Mouse (Mus musculus): ENCODE results near the gene Cyren. TPM values are rescaled to one million over a fixed set of nuclear protein-coding genes. Genes with fewer than 3 reads are reported as not detected.

Cyren gene
- total RNA-seq (2022), result 1 to 10 TPM; 4.3 to 6.2 (median 5.3) TPM

DNA sequence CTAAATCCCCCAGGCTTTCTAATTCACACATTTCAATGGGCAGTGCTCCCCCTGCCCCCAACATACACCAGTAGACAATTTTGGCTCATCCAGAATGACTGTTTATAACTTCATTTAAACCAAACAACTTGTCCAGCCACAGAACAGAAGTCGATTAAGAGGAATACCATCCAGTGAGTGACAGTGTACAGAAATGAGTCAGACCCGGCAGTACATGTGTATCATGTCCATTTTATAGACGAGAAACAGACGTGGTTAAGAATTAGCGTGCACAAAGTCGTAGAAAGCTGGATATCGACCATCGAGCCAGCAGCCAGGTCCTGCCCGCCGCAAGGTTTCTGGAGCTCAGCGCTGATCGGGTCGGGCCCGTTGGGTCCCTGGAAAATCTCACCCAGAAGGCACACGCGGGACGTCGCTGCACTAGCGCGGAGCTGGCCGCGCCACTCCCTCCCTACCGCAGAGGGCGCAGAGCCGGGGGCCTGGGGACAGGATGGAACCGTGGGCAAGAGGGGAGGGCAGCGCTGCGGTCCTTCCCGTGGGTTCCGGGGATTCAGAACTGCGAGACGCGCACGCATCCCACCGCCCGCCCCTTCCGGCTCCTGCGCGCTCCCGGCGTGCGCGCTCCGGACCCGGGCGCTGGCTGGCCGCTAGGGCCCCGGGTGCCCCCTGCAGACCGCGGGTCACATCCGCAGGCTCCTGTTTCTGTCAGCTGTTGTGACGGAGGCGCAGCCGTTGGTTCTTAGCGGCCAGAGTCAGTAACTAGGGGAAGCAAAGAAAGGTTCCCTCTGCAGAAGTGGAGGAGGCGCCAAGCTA is at the start of gene Cyren:
TSS of gene Cyren (minus strand) at position 552 of the 813 bp plus-strand sequence.
- peak; percentile 84 to 87 for DNase-seq (ENCODE audit: low spot score in 2 of 2)

DNA sequence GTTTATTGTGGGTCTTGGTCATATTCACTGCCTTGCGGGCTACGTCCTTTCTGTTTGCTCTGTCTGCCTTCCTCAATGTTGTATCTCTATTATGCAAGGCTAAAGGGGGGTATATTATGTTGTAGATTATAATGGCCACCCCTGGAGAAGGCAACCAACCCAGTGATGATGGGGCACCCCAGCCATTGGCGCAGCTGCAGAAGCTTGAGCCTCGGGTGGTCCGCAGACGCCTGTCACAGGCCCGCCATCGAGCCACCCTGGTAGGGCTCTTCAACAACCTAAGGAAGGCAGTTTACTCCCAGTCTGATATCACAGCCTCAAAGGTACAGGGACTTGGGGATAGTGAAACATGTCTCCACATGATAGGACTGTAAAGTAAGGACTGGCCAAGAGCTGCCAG is 49.7 kb upstream of the Cyren start:
- DNase-seq (ENCODE audit: low spot score in 2 of 2), result no peak

DNA sequence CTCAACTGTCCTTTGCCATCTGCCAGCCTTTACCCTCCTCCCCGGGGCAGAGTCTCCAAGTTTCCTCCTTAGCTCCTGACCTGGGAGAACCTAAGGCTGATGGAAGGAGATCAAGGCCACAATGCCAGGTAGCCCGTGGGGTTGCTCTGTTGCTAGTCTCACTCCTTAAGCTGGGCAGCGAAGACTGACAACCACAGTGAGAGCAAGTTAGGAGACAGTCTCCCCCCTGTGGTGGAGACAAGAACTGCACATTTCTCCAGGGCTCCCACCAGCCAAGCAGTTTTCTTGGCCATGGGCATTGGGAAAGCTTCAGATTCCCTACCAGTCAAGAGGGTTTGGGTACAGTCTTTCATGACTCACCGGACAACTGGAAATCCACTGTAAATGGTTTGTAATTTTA is 49.3 kb upstream of the Cyren start:
- DNase-seq (ENCODE audit: low spot score in 2 of 2), result peak in 1 of 2 experiments; percentile 77

DNA sequence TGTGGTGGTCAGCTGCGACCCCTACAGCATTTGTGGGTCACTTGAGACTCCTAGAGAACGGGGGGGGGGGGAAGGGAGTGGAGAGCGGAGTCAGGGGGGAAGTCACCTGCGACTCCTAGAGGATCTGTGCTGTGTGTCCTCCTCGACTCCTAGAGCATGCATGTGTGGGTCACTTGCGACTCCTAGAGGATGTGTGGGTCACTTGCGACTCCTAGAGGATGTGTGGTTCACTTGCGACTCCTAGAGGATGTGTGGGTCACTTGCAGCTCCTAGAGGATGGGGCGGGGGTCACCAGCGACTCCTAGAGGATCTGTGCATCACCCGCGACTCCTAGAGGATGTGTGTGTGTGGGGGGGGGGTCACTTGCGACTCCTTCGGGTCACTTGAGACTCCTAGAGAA is 44.1 kb upstream of the Cyren start:
- no peak for DNase-seq (ENCODE audit: low spot score in 2 of 2)

DNA sequence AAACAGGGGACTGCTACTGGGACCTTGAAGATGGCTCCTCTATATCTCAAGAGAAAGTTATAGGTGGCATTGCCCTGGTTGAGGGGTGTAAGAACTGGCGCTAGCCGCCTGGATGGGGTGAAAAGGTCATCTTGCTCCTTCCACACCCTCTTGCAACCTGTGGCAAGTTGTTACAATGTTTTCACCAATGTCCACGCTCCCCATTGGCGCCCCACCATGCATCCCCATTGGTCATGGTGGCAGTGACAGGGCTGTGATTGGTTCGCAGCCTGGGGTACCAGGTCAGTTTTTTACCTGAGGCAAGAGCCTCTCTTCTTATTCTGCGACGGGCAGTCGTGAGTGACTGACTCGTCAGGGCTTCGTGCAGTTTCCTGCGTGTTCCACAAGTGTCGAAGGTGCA is 42.8 kb upstream of the Cyren start:
- DNase-seq (ENCODE audit: low spot score in 2 of 2), result no peak

DNA sequence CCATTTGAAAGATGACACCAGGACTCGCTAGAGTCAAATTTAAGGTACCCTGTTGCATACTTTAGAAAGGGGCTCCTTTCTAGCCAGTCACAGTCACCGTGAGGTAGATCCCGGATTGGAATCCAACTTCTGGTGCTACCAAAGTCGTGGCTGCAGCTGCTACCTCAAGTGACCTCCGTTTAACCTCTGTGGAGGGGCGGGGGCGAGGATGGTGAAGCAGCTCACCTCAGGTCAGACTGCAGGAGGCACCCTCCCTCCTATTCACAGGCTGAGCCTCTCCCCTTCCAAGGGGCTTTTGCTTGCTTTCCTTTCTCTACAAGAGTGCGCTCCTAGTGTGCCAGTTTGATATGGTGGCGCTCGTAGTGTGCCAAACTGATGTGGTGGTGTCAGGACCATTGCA is 42.1 kb upstream of the Cyren start, which contains the start of gene Stra8:
TSS of gene Stra8 (plus strand) at position 208 of the 400 bp plus-strand sequence.
- DNase-seq (ENCODE audit: low spot score in 2 of 2), result no peak

DNA sequence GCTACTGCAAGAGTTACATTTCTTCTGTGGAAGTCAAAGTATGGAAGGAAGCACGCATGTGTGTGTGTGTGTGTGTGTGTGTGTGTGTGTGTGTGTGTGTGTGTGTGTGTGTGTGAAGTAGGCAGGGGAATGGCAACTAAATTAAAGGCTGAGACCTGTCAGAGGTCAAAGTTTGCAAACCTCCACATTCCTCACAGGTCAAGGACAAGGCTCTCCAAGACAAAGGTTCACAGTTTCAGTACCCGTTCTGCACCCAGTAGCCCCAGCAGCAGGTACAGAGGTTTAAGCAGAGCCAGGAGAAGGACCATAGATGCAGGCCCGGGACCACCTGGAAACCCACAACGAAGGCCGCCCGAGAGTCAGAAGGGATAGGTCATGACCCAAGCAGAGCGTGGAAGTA is 41.3 kb upstream of the Cyren start:
- DNase-seq (ENCODE audit: low spot score in 2 of 2), result no peak

DNA sequence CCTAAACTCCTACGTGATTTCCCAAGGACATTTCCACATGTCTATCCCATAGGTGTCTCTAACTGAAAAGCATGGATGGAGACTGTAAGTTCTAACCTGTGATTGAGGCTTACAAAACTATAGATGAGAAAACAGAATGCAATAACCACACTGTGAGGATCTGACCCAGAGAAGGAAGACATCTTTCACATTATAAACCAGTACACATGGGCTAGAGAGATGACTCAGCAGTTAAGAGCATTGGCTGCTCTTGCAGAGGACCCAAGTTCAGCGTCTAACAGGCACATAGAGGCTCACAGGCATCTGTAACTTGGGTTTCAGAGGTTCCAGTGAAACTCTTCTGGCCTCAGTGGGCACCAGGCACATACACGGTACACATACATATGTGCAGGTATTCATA is 36.6 kb upstream of the Cyren start:
- DNase-seq (ENCODE audit: low spot score in 2 of 2), result no peak

DNA sequence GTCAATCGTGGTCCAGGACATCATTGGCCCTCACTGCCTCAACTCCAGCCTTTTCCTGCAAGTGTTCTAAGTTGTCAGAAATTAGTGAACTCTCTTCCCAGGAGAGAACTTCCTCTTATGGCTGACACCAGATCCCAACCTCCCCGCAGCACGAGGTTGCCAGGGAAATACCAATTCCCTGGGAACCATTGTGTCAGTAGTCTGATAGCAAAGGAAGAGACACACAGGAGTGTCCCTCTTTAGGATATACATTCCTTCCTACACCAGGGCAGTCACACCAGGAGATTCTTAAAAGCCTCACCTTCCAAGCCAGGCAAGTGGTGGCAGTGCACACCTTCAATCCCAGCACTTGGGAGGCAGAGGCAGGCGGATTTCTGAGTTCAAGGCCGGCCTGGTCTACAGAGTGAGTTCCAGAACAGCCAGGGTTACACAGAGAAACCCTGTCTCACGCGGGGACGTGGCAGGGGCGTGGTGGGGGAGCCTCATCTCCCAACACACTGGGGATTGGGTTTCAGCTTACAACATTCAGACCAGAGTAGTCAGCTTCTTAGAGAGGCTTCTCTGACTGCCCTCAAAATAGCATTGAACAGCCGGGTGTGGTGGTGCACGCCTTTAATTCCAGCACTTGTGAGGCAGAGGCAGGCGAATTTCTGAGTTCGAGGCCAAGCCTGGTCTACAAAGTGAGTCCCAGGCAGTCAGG is 35.6 kb upstream of the Cyren start:
- DNase-seq (ENCODE audit: low spot score in 2 of 2), result no peak

DNA sequence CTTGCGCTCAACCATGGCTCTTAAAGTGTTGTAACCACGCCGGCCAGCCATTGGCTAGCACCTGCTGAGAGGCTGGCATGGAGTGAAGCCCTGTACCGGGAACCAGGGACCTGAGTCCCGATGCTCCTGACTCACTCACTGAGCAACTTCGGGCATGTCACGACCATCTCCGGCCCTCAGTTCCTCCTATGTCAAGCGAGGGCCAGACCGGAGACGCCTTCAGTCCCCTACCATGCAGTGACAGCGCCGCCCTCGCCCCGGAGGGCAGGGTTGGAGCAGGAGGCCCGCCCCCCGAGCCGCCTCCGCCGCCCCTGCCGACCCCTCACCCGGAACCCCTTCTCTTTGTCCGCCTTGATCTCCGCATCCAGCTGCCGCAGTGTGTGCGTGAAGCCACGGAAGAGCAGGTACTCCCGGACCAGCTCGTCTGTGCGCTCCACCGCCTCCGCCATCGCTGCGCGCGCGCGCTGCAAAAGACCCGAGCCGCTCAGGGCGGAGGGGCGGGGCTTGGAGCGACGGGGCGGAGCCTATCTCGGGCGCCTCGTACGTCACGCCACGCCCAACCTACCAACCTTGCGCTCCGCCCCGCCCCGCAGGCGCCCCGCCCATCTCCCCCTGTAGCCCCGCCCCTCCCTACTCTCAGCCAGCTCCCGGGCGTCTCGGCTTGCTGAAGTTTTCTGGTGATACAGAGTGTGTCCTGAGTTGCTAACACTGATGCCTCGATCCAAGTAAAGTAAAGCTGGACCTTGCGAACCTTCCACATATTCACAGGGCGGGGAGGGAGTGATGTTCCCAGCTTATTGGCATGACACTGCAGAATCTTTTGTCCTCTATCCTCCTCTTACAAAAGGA is 32.7 kb upstream of the Cyren start, which contains the start of gene Wdr91:
TSS of gene Wdr91 (minus strand) at position 506 of the 849 bp plus-strand sequence.
- DNase-seq (ENCODE audit: low spot score in 2 of 2), result peak; percentile 78 to 91

DNA sequence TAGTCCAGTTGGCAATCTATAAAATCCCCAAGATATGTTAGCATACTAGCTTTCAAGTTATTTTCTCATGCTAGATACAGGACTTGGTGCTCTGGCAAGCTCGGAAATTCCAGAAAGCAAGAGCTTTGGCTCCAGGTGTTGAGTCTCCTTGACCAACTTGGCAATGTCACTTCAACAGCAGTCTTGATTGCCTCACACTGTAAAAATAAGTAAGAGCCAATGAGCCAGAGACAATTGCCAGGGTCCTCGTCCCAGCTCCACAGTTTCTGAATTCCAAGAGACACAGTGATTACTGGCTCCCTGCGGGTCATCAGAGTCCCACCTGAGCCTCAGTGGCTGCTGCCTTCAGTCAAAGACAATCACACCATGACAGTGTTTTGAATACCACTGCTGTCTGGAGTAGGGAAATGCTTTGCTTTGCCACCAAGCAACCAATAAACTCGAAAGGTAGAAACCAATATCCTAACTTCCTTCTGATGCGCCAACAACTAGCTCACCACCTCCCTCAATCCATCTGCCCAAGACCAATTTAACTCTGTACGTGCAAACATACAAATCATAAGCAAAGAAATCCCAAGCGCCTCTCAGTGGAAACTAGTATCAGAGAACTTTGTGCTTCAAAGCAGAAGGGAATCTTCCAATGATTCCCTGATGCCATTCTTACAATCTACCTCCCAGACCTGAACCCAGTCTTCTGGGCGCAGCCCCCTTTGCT is 31.9 kb upstream of the Cyren start:
- DNase-seq (ENCODE audit: low spot score in 2 of 2), result no peak

DNA sequence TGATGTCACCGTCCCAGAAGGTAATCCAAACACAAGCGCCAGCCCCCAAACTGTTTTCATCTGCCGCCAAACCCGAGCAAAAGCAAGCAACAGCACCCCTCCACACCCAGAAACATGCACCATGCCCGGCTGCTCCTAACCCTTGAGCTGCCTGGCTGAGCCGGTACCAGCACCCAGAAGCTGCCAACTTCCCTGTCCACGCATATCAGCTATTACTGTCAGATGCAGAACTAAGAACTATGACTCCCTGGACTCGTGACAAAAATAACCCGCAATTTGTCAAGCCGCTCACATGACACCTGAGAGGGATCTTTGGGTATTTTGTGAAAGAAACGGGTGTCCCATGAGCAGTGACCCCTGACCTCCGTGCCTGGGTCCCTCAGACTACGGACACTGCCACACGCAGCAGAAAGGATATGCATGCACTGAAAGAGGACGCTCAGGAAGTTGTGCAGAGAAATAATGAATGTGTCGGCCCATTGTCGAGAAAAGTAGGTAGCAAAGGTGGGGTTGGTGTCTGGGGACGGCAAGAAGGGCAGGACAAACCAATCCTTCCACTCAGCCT is 29.9 kb upstream of the Cyren start:
- DNase-seq (ENCODE audit: low spot score in 2 of 2), result no peak

DNA sequence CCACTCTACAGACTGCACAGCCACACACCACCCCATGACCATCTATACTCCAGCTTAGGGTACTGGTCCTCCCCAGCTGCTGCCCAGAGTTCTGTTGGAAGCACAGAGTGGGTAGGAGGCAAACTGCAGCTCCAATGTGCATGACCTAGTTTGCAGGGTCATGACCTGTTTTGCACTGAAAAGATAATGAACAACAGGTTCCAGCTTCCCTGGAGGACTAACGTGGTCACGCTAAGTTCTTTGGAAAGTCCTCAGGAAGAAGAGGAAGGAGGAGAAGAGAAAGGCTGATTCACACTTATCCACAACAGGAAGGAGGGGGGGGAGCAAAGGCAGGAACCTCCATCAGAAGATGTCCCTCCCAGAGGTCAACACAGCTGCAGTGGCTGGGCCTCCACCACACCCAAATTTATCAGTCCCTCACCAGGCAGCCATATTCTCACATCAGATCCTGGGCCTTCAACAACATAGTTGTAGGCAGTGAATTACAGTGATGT is 29.3 kb upstream of the Cyren start:
- DNase-seq (ENCODE audit: low spot score in 2 of 2), result no peak

DNA sequence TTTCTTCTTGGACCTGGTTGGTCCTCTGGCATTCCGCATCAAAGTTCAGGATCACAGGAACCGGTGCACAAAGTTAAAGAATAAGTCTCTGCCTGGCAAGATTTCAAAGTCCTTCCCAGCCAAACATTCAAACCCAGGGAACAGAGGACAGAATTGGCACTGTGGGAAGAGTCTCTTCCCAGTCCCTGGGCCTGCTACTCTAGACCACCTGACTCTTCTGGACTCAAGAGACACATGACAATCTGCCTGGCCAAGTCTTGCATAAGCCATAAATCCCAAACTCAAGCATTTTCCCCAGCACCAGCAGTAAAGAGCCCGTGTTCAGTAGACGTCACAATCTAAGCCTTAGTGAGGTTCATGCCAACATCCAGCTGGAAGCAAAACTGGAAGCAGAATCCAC is 28.8 kb upstream of the Cyren start:
- no peak for DNase-seq (ENCODE audit: low spot score in 2 of 2)

DNA sequence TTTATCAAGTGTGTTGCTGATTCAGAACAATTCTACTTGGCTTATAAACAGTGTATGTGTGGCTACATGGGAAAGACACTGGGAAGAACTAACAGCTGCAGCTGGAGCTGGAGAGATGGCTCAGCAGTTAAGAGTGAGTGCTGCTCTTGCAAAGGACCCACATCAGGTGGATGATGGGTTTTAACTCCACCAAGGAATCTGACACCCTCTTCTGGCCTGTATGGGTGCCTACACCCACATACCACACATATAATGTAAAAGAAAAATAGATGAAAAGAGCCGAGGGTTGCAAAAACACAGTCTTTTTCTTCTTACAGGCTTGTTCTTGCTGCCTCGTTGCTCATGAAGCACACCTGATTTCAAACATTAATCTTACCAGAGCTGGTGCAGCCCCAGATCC is 28.3 kb upstream of the Cyren start:
- DNase-seq (ENCODE audit: low spot score in 2 of 2), result no peak

DNA sequence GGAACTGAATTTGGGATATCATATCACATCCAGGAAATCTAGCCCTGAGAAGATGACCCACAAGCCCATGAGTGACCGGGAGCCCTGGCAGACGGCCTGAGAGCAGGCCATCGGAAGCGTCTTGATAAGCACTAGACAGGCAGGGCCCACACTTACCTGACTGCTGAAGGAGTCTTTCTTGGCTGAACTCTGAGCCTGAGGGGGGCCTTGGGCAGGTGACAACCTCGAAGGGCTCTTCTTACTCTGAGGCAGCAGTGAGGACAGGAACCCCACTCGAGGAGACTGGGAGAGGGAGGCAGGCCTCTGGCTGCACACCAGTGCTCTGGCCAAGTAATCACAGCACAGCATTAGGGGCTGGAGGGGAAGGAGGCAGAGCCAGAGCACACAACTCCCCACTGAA is 26.5 kb upstream of the Cyren start:
- no peak for DNase-seq (ENCODE audit: low spot score in 2 of 2)

DNA sequence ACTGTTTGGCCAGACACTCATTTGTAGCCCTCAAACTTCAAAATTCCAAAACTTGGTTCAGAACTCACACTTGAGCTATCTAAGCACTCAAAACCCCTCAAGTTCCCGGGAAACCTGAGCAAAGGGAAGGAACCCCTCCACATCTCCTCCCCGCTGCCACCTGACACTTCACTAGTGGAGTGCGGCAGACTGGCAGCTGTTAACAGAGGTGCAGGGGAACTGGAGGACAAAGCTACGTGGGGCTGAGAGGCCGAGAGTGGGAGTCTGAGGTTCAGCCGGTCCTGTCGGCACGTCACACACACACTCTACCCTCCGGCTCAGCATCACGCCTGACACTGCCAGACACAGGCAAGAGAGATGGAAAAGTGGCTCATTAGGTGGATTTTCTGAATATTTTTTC is 26.0 kb upstream of the Cyren start:
- no peak for DNase-seq (ENCODE audit: low spot score in 2 of 2)

DNA sequence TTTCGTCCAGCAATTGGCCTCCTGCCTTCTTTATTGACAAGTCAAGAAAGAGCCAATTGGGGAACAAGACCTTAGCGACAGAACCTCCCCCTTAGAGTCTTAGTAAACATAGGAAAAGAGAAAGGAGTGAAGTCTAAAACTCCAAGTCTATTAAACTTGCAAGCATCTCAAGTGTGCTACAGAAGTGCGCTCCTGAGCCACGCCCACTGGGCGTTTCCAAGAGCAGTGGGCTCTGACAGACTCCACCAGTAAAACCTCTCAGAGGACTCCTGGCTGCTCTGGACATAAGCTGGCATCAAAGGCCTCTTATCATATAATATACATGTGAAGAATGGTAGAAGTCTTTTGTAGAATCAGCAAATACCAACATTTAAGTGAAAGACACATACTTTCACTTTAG is 25.6 kb upstream of the Cyren start:
- no peak for DNase-seq (ENCODE audit: low spot score in 2 of 2)

DNA sequence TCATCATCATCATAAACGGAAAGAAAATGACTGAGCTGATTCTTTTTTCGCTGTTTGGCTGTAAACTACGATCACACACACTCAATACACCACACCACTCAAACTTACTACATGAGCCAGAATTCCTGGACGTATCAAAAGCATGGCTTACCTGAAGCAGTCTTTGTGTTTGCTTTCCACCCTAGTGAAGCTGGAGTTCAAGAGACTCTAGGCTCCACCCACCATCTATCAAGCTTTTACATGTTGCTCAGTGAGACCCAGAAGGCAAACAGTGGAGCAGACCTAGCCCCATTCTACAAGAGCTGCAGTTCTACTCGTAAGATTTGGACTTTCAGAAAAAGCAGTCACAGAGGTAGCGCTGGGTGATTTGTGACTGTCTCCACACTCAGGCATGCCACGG is 24.7 kb upstream of the Cyren start:
- DNase-seq (ENCODE audit: low spot score in 2 of 2), result no peak

DNA sequence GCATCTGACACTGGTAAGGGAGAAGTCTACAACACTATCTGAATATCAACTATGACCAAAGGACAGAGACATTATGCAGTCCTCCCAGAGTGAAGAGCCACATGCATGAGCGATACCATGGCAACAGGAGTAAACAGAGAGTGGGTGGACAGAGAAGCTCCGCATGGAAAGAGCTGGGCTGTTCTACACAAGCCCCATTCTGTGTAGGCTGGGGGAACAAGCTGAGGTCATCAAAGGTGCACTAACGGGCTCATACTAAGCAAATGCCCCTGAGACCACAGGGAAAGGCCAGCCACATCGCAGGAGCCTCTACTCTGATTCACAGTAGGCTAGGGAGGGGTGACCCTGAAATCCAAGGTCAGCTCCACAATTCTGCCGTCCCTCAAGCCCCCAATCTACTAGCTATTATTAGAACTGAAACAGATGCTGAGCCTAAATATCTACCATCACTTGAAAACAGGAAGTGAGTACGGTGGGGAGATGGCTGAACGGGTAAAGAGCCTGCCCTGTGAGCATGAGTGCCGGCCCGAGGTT is 24.1 kb upstream of the Cyren start:
- no peak for DNase-seq (ENCODE audit: low spot score in 2 of 2)

Data from layer of hippocampus, adult 8-10 months (tissue).